In the genomic region with DNA sequence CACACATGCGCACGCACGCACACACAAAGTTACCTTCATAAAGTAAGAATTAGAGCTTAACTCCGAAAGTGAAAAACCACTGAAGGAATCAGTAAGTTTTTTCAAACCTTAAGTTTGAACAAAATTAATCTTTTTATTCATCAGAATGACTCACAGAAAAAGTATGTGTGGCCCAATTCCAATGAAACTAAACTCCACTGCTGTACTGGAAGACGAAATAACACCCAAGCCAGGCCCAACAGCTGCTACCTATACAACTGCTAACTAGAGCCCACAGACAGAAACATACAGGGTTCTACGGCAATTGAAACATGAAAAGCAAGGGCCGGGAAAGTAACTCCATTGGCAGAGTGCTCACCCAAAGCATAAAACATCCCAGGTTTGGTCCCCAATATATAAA, we compare ENCODE assay signal across 32 mouse cellular contexts.
DNase-seq lines count a peak whose midpoint lies in the region; ATAC-seq lines count a peak whose summit lies in the region.
"Had no signal": no experiment of that assay in that cellular context is flagged by ENCODE, and none has a peak within 500 bp of the region (broad histone marks: within the 10 kb centered on the region; RNA-seq: fewer than 3 reads in every experiment).

No protein-coding gene starts in this region.

- DNase-seq in embryonic facial prominence, embryonic 14.5 days (ENCODE audit: low spot score), result peak; percentile 58
- no peak for DNase-seq in embryonic facial prominence, embryonic 10.5 days (ENCODE audit: low spot score)
- no peak for DNase-seq in limb, embryonic 10.5 days (ENCODE audit: low spot score)
- peak; percentile 51 for DNase-seq in fibroblast of lung, adult 2 months (ENCODE audit: low read depth)
- no peak for DNase-seq in left cerebral cortex, postnatal 36 days (ENCODE audit: low spot score in 2 of 2)
- DNase-seq in spleen, postnatal 36 days (ENCODE audit: low spot score in 2 of 2), result no peak
- DNase-seq: adrenal gland, postnatal 14 days; cerebellum, adult 11-12 months; cerebellum, adult 9-11 months; embryo, embryonic 11 days; gastrocnemius, postnatal 36 days; heart, postnatal 14 days; kidney, adult 9 months; kidney, postnatal 14 days; liver; lung, embryonic 14.5 days; lung, postnatal 14 days; right cerebral cortex, adult 18-20 months; right cerebral cortex, postnatal 4 days; thymus, adult 2 months; thymus, postnatal 36 days had no signal

- H3K4me2 ChIP-seq in embryonic facial prominence, embryonic 14.5 days (ENCODE audit: low read depth, low read length), result no peak overlapping the region
- H3K4me2 ChIP-seq in limb, embryonic 13.5 days (replicated peaks), result no peak overlapping the region
- H3K4me2 ChIP-seq: embryonic facial prominence, embryonic 13.5 days; forebrain, embryonic 13.5 days; hindbrain, embryonic 15.5 days; lung, embryonic 14.5 days; neural tube, embryonic 12.5 days had no signal

- no peak for ATAC-seq in embryonic facial prominence, embryonic 14.5 days (ENCODE audit: low read depth)
- no peak for ATAC-seq in limb, embryonic 13.5 days (ENCODE audit: low FRiP score, low read depth)
- ATAC-seq in activated CD4-positive, CD25-positive, alpha-beta regulatory T cell, adult 4 months, result no peak
- ATAC-seq: forebrain, embryonic 13.5 days; midbrain, embryonic 16.5 days; Patski had no signal

- H3K4me1 ChIP-seq in embryonic facial prominence, embryonic 14.5 days (ENCODE audit: control insufficient read depth, insufficient read depth, low read length), result no peaks in the 10 kb centered on the region
- H3K4me1 ChIP-seq in embryonic facial prominence, embryonic 10.5 days, result no peaks in the 10 kb centered on the region
- no peaks in the 10 kb centered on the region for H3K4me1 ChIP-seq in limb, embryonic 13.5 days
- no peaks in the 10 kb centered on the region for H3K4me1 ChIP-seq in limb, embryonic 10.5 days
- H3K4me1 ChIP-seq: embryonic facial prominence, embryonic 13.5 days; forebrain, embryonic 13.5 days; hindbrain, embryonic 10.5 days; hindbrain, embryonic 15.5 days; midbrain, embryonic 10.5 days; neural tube, embryonic 12.5 days had no signal

- 79% methylated on average over 7 of the region's 7 CpGs for WGBS in embryonic facial prominence, embryonic 14.5 days
- 89% methylated on average over 7 of the region's 7 CpGs for WGBS in embryonic facial prominence, embryonic 10.5 days
- 74% methylated on average over 7 of the region's 7 CpGs for WGBS in limb, embryonic 13.5 days
- WGBS in limb, embryonic 10.5 days, result 92% methylated on average over 7 of the region's 7 CpGs

- H3K9me3 ChIP-seq in embryonic facial prominence, embryonic 14.5 days (ENCODE audit: control insufficient read depth, low read length), result no peaks in the 10 kb centered on the region
- no peaks in the 10 kb centered on the region for H3K9me3 ChIP-seq in embryonic facial prominence, embryonic 10.5 days
- H3K9me3 ChIP-seq in limb, embryonic 13.5 days, result no peaks in the 10 kb centered on the region
- H3K9me3 ChIP-seq in limb, embryonic 10.5 days (replicated peaks), result no peaks in the 10 kb centered on the region
- H3K9me3 ChIP-seq: embryonic facial prominence, embryonic 13.5 days; forebrain, embryonic 13.5 days; hindbrain, embryonic 10.5 days; hindbrain, embryonic 15.5 days; midbrain, embryonic 10.5 days; neural tube, embryonic 12.5 days had no signal

- H3K27me3 ChIP-seq in embryonic facial prominence, embryonic 14.5 days (replicated peaks; ENCODE audit: control insufficient read depth, insufficient read depth, low read length), result no peaks in the 10 kb centered on the region
- no peaks in the 10 kb centered on the region for H3K27me3 ChIP-seq in embryonic facial prominence, embryonic 10.5 days (replicated peaks; ENCODE audit: low read depth, poor library complexity, severe bottlenecking)
- no peaks in the 10 kb centered on the region for H3K27me3 ChIP-seq in limb, embryonic 13.5 days
- H3K27me3 ChIP-seq in limb, embryonic 10.5 days (ENCODE audit: low read depth, poor library complexity, severe bottlenecking), result no peaks in the 10 kb centered on the region
- H3K27me3 ChIP-seq: embryonic facial prominence, embryonic 13.5 days; forebrain, embryonic 13.5 days; hindbrain, embryonic 15.5 days; neural tube, embryonic 12.5 days; Patski had no signal

- H3K27ac ChIP-seq in embryonic facial prominence, embryonic 14.5 days (replicated peaks; ENCODE audit: low read depth, low read length), result no peak overlapping the region
- no peak overlapping the region for H3K27ac ChIP-seq in embryonic facial prominence, embryonic 10.5 days (replicated peaks)
- H3K27ac ChIP-seq in limb, embryonic 13.5 days, result peak overlapping the region; percentile 44; the same call in 1 of the 2 replicates
- no peak overlapping the region for H3K27ac ChIP-seq in limb, embryonic 10.5 days
- H3K27ac ChIP-seq: embryonic facial prominence, embryonic 13.5 days; forebrain, embryonic 13.5 days; hindbrain, embryonic 10.5 days; hindbrain, embryonic 15.5 days; liver, embryonic 14.5 days; midbrain, embryonic 10.5 days; neural tube, embryonic 12.5 days had no signal

- no peak overlapping the region for H3K4me3 ChIP-seq in embryonic facial prominence, embryonic 14.5 days (ENCODE audit: low read depth, low read length)
- no peak overlapping the region for H3K4me3 ChIP-seq in embryonic facial prominence, embryonic 10.5 days
- H3K4me3 ChIP-seq in limb, embryonic 13.5 days, result no peak overlapping the region
- no peak overlapping the region for H3K4me3 ChIP-seq in limb, embryonic 10.5 days
- H3K4me3 ChIP-seq: embryonic facial prominence, embryonic 13.5 days; forebrain, embryonic 13.5 days; hindbrain, embryonic 10.5 days; hindbrain, embryonic 15.5 days; midbrain, embryonic 10.5 days; neural tube, embryonic 12.5 days had no signal

- peaks cover 9% of the 10 kb centered on the region; the same call in 1 of the 2 replicates for H3K36me3 ChIP-seq in embryonic facial prominence, embryonic 14.5 days (ENCODE audit: control insufficient read depth, insufficient read depth, low read length)
- no peaks in the 10 kb centered on the region for H3K36me3 ChIP-seq in embryonic facial prominence, embryonic 10.5 days (replicated peaks)
- H3K36me3 ChIP-seq in limb, embryonic 13.5 days, result peaks cover 3% of the 10 kb centered on the region
- no peaks in the 10 kb centered on the region; the same call in 1 of the 2 replicates for H3K36me3 ChIP-seq in limb, embryonic 10.5 days
- H3K36me3 ChIP-seq: hindbrain, embryonic 15.5 days; midbrain, embryonic 10.5 days had no signal

- no peak overlapping the region for H3K9ac ChIP-seq in embryonic facial prominence, embryonic 14.5 days (ENCODE audit: low read depth, low read length)
- no peak overlapping the region for H3K9ac ChIP-seq in limb, embryonic 13.5 days
- H3K9ac ChIP-seq: embryonic facial prominence, embryonic 13.5 days; forebrain, embryonic 13.5 days; hindbrain, embryonic 15.5 days; liver, embryonic 14.5 days; lung, embryonic 14.5 days; neural tube, embryonic 12.5 days had no signal

- intact Hi-C loops in left cerebral cortex, postnatal 36 days (cut with DNase I), result no loop called here

Comparison
In these comparisons a context has a peak if more than half of its experiments do, and no peak if none do; other contexts are left out.
1. DNase-seq: peak in embryonic facial prominence, embryonic 14.5 days (single experiment) and fibroblast of lung, adult 2 months (single experiment); none in embryonic facial prominence, embryonic 10.5 days (single experiment), limb, embryonic 10.5 days (single experiment), left cerebral cortex, postnatal 36 days (0 of 2) and spleen, postnatal 36 days (0 of 2).